Mouse (Mus musculus) yolk sac, embryonic 10.5 days (tissue): ENCODE measurements at regions not wholly inside any gene's neighbourhood (a gene's known extent, or its start where the extent isn't known, plus 50 kb on each side); places are given as distances from the start of the nearest gene placed in this dataset.

ENCODE experiments used
- DNase-seq: peaks from one replicate; pipeline ENCODE4 v3.0.0-alpha.2; 2017; ENCODE audit warnings: low spot score

DNA sequence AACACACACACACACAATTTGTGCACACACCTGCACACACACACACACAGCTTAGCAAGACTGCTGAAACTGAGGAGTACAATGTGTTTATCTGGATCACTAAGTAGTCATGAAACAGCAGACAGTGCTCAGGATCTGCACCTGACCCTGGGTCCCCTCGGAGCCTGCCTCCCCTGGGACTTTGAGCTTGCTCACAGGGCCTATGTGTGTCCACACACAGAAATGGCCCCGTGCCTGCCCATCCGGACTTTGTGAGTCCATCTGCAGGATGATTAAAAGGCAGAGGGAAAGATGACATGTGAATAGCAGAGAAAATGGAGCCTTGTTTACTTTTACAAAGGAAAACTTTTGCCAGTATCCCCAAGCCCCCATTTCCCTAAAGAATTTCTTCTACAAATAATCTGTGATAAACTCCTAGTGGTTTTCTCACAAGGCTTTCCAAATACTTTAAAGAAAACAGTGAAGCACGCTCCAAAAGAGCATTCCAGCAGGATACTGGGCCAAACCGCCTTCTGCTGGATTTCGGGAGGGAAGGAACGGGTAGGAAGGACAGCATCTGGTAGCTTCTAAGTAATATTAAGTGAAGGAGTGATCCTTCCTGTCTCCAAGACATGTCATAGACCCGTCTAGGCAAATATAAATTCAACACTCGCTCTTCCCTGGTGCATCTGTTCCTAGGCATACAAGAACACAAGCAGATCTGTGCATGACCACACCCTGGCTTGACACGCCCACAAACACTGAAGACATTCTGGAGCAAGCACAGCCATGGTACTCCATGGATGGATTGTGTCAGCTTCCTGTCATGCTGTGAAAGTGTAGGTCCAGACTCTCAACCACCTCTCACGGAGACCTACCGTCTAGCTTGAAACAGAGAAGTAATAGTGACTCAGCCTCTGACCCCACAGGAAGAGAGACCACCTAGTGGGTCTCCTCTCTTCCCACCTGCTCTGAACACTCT lies 52.1 kb upstream of the Zfp637 start:
- DNase-seq: no peak

DNA sequence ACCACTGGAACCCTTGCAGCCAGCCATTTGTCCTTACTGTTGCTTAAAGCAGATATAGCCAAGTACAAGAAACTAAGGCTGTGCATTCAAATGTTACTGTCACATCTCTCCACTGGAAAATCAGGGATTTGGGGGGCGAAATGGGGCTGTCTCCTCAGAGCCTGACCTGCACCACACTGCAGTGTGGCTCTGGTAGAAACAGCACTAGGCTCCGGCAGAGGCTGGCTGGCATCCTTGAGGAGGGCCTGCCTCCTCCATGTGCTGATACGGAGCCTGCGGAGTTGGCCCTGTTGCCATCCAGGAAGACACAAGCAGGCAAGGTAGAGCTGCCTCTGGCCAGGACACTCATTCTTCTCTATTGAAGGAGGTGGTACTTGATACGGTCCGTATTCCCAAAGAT lies 50.4 kb upstream of the Zfp637 start:
- DNase-seq: no peak
